Mouse (Mus musculus) midbrain, embryonic 11.5 days (tissue): ENCODE measurements around the gene Apobec2. TPM values are rescaled to one million over a fixed set of nuclear protein-coding genes. Genes with fewer than 3 reads are reported as not detected.
"Not testable (repeated sequence)": the region's sequence is repeated elsewhere in the genome, so short reads cannot be mapped to it uniquely, and the experiment has no call there.

ENCODE experiments used
- ATAC-seq: fragments of 200-750 bp; cut with Nextera tagmentation; 2 replicates; pipeline ENCODE4 v1.8.0; 2017; ENCODE audit warnings: moderate TSS enrichment, moderate library complexity; ENCODE audit not compliant: low FRiP score
- DNase-seq: peaks from one replicate; pipeline ENCODE4 v3.0.0; 2015; ENCODE audit warnings: low spot score; ENCODE audit errors: missing footprints
- H3K27ac ChIP-seq: fragments of 300-500 bp; sonication (generic); 2 replicates; pipeline ENCODE4 v1.5.1; 2014; ENCODE audit warnings: low read depth, low read length
- H3K27me3 ChIP-seq: fragments of 300-500 bp; sonication (generic); 2 replicates; pipeline ENCODE4 v1.6.1; 2014; ENCODE audit warnings: mild to moderate bottlenecking, low read length, moderate library complexity, mixed read lengths; ENCODE audit not compliant: control insufficient read depth, insufficient read depth
- H3K36me3 ChIP-seq: fragments of 300-500 bp; sonication (generic); 2 replicates; pipeline ENCODE4 v1.6.1; 2014; ENCODE audit warnings: mild to moderate bottlenecking, low read length, moderate library complexity, mixed read lengths; ENCODE audit not compliant: control insufficient read depth, insufficient read depth
- H3K4me1 ChIP-seq: fragments of 300-500 bp; sonication (generic); 2 replicates; pipeline ENCODE4 v1.6.1; 2014; ENCODE audit warnings: low read length; ENCODE audit not compliant: control insufficient read depth, insufficient read depth
- H3K4me2 ChIP-seq: fragments of 300-500 bp; sonication (generic); 2 replicates; pipeline ENCODE4 v1.6.1; 2014; ENCODE audit warnings: mild to moderate bottlenecking, moderate library complexity
- H3K4me3 ChIP-seq: fragments of 300-500 bp; sonication (generic); 2 replicates; pipeline ENCODE4 v1.5.1; 2014; ENCODE audit warnings: low read depth, low read length
- H3K9ac ChIP-seq: fragments of 300-500 bp; sonication (generic); 2 replicates; pipeline ENCODE4 v1.6.1; 2014; ENCODE audit warnings: low read length
- H3K9me3 ChIP-seq: fragments of 300-500 bp; sonication (generic); 2 replicates; pipeline ENCODE4 v1.6.1; 2016; ENCODE audit warnings: low read length; ENCODE audit not compliant: control insufficient read depth
- WGBS: fragments of 180-500 bp; shearing (Covaris S2); extraction: QIAGEN DNeasy Blood & Tissue Kit; methylation state at CpG from one replicate; pipeline ENCODE4 v1.1.7; 2014; 5-methylcytosine and 5-hydroxymethylcytosine counted together
- polyA plus RNA-seq: library from polyadenylated mRNA; unstranded; fragments of >200 nt; fragmentation: Nextera tagmentation; extraction: Ambion mirVana; gene quantifications from 2 replicates; pipeline ENCODE4 v1.2.1, GENCODE M21; 2014

The Apobec2 gene
- polyA plus RNA-seq: 1.0 and 1.3 TPM in 2 replicates

- ATAC-seq: peak; percentile 34; the same call in 1 of the 2 replicates
- H3K36me3 ChIP-seq: no peaks in the 10 kb centered on the region
- peak; percentile 65 for DNase-seq
- H3K9me3 ChIP-seq: no peaks in the 10 kb centered on the region
- H3K4me2 ChIP-seq: no peak within 1 kb of the TSS
- no peak within 1 kb of the TSS for H3K4me3 ChIP-seq
- peaks cover 4% of the 10 kb centered on the region for H3K4me1 ChIP-seq
- WGBS: 76% methylated on average over 16 of the region's 16 CpGs
- no peak within 1 kb of the TSS; the same call in 1 of the 2 replicates for H3K27ac ChIP-seq
- no peaks in the 10 kb centered on the region for H3K27me3 ChIP-seq
- no peak within 1 kb of the TSS for H3K9ac ChIP-seq
Observed at GRCm38 (mm10) chr17:48432158-48432980, at the start of gene Apobec2. TSS of gene Apobec2 (minus strand) at chr17:48432930.

DNA sequence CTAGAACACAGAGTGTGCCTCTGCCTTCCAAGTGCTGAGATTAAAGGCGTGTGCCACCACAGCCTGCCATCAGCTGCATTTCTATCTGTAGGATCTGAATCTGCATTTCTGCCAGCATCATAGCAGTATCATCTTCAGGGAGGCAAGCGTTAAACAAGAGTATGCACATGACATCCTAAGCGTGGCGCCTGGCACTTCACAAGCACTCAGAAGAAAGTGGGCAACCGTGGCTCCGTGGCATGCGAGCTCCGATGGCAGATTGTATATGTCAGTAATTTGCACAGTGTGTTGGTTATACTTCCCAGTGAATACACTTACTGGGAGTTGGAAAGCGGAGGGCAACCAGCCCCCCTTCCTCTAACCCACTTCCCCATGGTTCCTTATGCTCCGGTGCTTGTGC lies 47.2 kb upstream of the Apobec2 start:
- no peak for DNase-seq
- Histone ChIP-seq H3K4me2 (no peak overlapping the region), H3K27me3 (no peaks in the 10 kb centered on the region), H3K27ac (no peak overlapping the region), H3K4me1 (no peaks in the 10 kb centered on the region), H3K36me3 (no peaks in the 10 kb centered on the region), H3K4me3 (no peak overlapping the region), H3K9ac (no peak overlapping the region), H3K9me3 (no peaks in the 10 kb centered on the region)
- ATAC-seq: no peak
- WGBS: 87% methylated on average over 10 of the region's 10 CpGs

DNA sequence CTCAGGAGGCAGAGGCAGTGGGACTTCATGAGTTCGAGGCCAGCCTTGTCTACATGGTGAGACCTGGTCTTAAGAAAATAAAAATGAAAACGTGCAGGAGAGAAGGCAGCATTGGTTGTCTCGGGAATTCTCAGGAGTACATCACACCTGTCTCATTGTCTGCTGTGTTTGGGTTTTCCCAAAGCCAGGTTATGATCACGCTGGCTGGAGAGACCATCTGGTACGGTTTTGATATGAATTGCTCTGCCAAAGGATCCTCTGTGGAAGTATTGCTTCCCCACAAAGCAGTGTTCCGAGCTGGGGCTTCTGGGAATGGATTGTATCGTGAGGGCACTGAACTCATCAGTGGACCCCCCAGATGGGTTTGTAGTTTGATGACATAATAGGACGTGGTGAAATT lies 42.7 kb upstream of the Apobec2 start:
- WGBS: 87% methylated on average over 8 of the region's 8 CpGs
- Histone ChIP-seq H3K4me2 (no peak overlapping the region), H3K4me1 (no peaks in the 10 kb centered on the region), H3K4me3 (no peak overlapping the region), H3K9me3 (no peaks in the 10 kb centered on the region), H3K27ac (no peak overlapping the region), H3K36me3 (no peaks in the 10 kb centered on the region), H3K27me3 (no peaks in the 10 kb centered on the region), H3K9ac (no peak overlapping the region)
- ATAC-seq (no peak), DNase-seq (no peak)

DNA sequence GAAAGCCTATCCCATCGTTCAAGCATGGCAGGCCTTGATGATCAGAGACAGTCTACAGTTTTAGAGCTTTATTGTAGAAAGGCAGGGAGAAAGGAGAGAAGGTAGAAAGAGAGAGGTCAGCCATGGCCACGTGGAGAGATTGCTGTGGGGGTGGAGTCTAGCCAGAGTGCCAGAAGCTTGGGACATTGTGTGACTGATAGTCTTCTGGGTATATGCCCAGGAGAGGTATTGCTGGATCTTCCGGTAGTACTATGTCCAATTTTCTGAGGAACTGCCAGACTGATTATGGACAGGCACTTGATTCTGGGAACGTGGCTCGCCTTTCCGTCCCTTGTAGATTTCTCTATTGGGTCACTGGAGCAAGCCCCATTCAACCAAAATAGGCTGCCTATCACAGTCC lies 41.6 kb upstream of the Apobec2 start:
- not testable (repeated sequence) for H3K27ac ChIP-seq, H3K27me3 ChIP-seq, DNase-seq, H3K4me3 ChIP-seq, H3K36me3 ChIP-seq, H3K4me2 ChIP-seq, H3K9ac ChIP-seq, H3K9me3 ChIP-seq, ATAC-seq, H3K4me1 ChIP-seq
- 81% methylated on average over 6 of the region's 6 CpGs for WGBS

GRCm38 (mm10) chr17:48467395-48468231 lies 34.9 kb upstream of the Apobec2 start:
- Histone ChIP-seq H3K9ac (no peak overlapping the region), H3K9me3 (no peaks in the 10 kb centered on the region), H3K4me1 (no peaks in the 10 kb centered on the region), H3K36me3 (no peaks in the 10 kb centered on the region), H3K27me3 (no peaks in the 10 kb centered on the region; the same call in 1 of the 2 replicates), H3K4me2 (peak overlapping the region; percentile 22), H3K4me3 (no peak overlapping the region; the same call in 1 of the 2 replicates), H3K27ac (no peak overlapping the region)
- peak; percentile 85 for ATAC-seq
- 8% methylated on average over 22 of the region's 22 CpGs for WGBS
- DNase-seq: peak; percentile 99

DNA sequence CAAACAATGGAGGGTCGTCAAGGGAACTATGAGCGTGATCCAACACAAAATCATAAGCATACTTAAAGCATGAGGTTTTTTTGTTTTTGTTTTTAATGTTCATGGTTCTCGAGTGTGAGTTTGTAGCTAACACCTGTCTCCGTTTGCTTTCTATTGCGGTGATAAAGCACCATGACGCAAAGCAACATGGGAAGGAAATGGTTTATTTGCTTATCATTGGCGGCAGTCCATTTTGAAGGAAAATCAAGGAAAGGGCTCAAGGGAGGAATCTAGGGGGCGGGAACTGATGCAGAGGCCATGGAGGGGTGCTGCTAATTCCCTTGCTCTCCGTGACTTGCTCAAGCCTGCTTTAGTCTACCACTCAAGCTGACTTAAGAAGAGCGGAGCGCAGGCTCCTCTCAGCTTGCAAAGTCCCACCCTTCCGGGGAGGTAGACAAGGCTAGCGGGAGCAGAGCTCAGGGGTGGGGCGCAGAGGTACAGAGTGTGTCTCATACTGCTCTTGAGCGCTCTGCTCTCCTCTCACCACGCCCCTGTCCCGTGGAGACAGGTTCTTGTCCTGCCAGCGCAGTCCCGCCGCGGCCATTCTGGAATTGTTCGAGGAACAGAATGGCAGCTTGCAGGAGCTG lies 34.2 kb upstream of the Apobec2 start:
- no peaks in the 10 kb centered on the region for H3K36me3 ChIP-seq
- H3K4me2 ChIP-seq: peak overlapping the region; percentile 22
- no peaks in the 10 kb centered on the region for H3K4me1 ChIP-seq
- no peak for DNase-seq
- no peak overlapping the region for H3K9ac ChIP-seq
- WGBS: 38% methylated on average over 22 of the region's 22 CpGs
- H3K9me3 ChIP-seq: no peaks in the 10 kb centered on the region
- H3K27me3 ChIP-seq: no peaks in the 10 kb centered on the region; the same call in 1 of the 2 replicates
- H3K27ac ChIP-seq: no peak overlapping the region
- no peak overlapping the region; the same call in 1 of the 2 replicates for H3K4me3 ChIP-seq
- ATAC-seq: 0 out of 2 replicates have a peak, but pooled peaks have one; percentile 30

GRCm38 (mm10) chr17:48463391-48463790 lies 30.7 kb upstream of the Apobec2 start:
- Histone ChIP-seq H3K9me3 (no peaks in the 10 kb centered on the region), H3K4me2 (no peak overlapping the region), H3K36me3 (no peaks in the 10 kb centered on the region), H3K4me3 (no peak overlapping the region), H3K9ac (no peak overlapping the region), H3K4me1 (no peaks in the 10 kb centered on the region), H3K27ac (no peak overlapping the region), H3K27me3 (no peaks in the 10 kb centered on the region; the same call in 1 of the 2 replicates)
- WGBS: 92% methylated on average over 4 of the region's 4 CpGs
- ATAC-seq: no peak
- no peak for DNase-seq

DNA sequence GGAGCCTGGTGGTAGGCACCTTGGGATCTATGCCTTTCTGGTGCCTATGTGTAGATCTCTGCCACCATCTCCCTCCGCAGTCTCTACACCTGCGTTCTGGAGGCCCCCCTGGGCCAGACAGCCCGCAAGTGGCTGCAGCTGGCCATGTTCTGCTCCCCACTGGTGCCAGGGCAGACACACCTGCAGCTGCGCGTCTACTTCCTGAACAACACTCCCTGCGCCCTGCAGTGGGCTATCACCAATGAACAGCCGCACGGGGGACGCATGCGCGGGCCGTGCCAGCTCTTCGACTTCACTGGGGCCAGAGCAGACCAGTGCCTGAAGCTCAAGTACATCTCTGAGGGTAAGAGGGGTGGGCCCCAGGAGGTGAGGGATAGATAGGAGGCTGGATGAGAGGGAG lies 29.4 kb upstream of the Apobec2 start:
- no peak for ATAC-seq
- DNase-seq: no peak

More for the DNA sequence above, 29.4 kb upstream of the Apobec2 start:
- 94% methylated on average over 13 of the region's 13 CpGs for WGBS
- H3K27me3 ChIP-seq: no peaks in the 10 kb centered on the region; the same call in 1 of the 2 replicates
- no peaks in the 10 kb centered on the region for H3K36me3 ChIP-seq
- H3K4me2 ChIP-seq: no peak overlapping the region
- no peaks in the 10 kb centered on the region for H3K9me3 ChIP-seq
- H3K27ac ChIP-seq: no peak overlapping the region
- no peak overlapping the region for H3K4me3 ChIP-seq
- no peak overlapping the region for H3K9ac ChIP-seq
- no peaks in the 10 kb centered on the region for H3K4me1 ChIP-seq
